Mouse (Mus musculus) embryonic facial prominence, embryonic 12.5 days (tissue): ENCODE results near the gene H2al1e. TPM values are rescaled to one million over a fixed set of nuclear protein-coding genes. Genes with fewer than 3 reads are reported as not detected.

Experiments
- polyA plus RNA-seq: library from polyadenylated mRNA; unstranded; fragments of >200 nt; fragmentation: Nextera tagmentation; extraction: Ambion mirVana; gene quantifications from 2 replicates; pipeline ENCODE4 v1.2.1, GENCODE M21; 2016

Gene H2al1e
- polyA plus RNA-seq, 1 experiment from 2014 or later: not detected

Other genes starting within 250 kb of the H2al1e start
- not detected in 2 replicates for gene H2al1a, start 12.7 kb upstream of the H2al1e start, polyA plus RNA-seq
- gene H2al1b, start 9.5 kb upstream of the H2al1e start, polyA plus RNA-seq: not detected in 2 replicates
- not detected in 2 replicates for gene H2al1c, start 6.3 kb upstream of the H2al1e start, polyA plus RNA-seq
- gene H2al1d, start 3.1 kb upstream of the H2al1e start, polyA plus RNA-seq: not detected in 2 replicates
- not detected in 2 replicates for gene H2al1f, start 3.2 kb downstream of the H2al1e start, polyA plus RNA-seq
- gene H2al1g, start 6.3 kb downstream of the H2al1e start, polyA plus RNA-seq: not detected in 2 replicates
- gene H2al1h, start 9.6 kb downstream of the H2al1e start, polyA plus RNA-seq: not detected in 2 replicates
- not detected in 2 replicates for gene H2al1i, start 12.7 kb downstream of the H2al1e start, polyA plus RNA-seq
- not detected in 2 replicates for gene H2al1j, start 15.9 kb downstream of the H2al1e start, polyA plus RNA-seq